Mouse (Mus musculus): ENCODE measurements at regions not wholly inside any gene's neighbourhood (a gene's known extent, or its start where the extent isn't known, plus 50 kb on each side); places are given as distances from the start of the nearest gene placed in this dataset.

DNA sequence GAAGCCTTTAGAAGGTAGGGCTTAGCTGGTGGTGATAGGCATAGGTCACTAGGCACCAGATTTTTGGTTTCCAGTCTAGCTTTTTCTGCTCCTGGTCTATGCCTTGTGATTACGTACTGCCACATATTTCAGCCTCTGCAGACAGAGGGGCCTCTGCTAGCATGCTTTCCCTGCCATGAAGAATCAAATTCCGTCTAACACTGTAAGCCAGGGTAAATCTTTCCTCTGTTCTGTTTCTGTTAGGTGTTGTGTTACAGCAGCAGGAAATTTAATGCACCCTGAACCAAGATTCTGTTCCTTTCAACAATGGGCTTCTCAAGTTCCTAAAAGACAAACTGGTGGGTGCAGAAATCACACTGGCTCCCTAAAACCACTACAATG lies 508.9 kb downstream of the Insc start:
- dilution Hi-C loops (cut with MboI; ENCODE audit: extremely low pct_ligation_motif_present, extremely low pct_unique_long_range_greater_than_20kb, low sequenced_read_pairs): no loop called here
- Histone ChIP-seq H3K79me2 (replicated peaks; ENCODE audit: control insufficient read depth, extremely low read depth, insufficient read depth, poor library complexity, severe bottlenecking) (no peaks in the 10 kb centered on the region), H3K9me3 (replicated peaks; ENCODE audit: low read length) (no peaks in the 10 kb centered on the region), H3K4me3 (replicated peaks in 1 of 3; ENCODE audit: low read depth in 2 of 3, low read length in 2 of 3, poor library complexity in 1 of 3) (no peak overlapping the region), H3K27ac (ENCODE audit: insufficient read depth, low read depth) (no peak overlapping the region), H3K4me1 (ENCODE audit: control insufficient read depth in 1 of 2, insufficient read depth in 2 of 2) (no peaks in the 10 kb centered on the region), H3K9ac (ENCODE audit: insufficient read depth, low read depth) (no peak overlapping the region), H3K4me2 (ENCODE audit: insufficient read depth, low read depth, poor library complexity, severe bottlenecking) (no peak overlapping the region), H3K27me3 (replicated peaks) (peaks cover 1% of the 10 kb centered on the region), H3K36me3 (replicated peaks in 1 of 2; ENCODE audit: control insufficient read depth in 1 of 2, insufficient read depth in 1 of 2, low read length in 1 of 2) (no peaks in the 10 kb centered on the region)
- in situ Hi-C loops (cut with MboI; ENCODE audit: low pct_ligation_motif_present, low pct_unique_long_range_greater_than_20kb, low sequenced_read_pairs): no loop called here
- no peak for TF ChIP-seq SIN3A (IDR thresholded peaks at IDR 0.05; ENCODE audit: low read length)
- no peak for TF ChIP-seq TBP (conservative IDR thresholded peaks at IDR 0.05; ENCODE audit: low read depth, low read length)
- DNase-seq (ENCODE audit: extremely low read depth): no peak

DNA sequence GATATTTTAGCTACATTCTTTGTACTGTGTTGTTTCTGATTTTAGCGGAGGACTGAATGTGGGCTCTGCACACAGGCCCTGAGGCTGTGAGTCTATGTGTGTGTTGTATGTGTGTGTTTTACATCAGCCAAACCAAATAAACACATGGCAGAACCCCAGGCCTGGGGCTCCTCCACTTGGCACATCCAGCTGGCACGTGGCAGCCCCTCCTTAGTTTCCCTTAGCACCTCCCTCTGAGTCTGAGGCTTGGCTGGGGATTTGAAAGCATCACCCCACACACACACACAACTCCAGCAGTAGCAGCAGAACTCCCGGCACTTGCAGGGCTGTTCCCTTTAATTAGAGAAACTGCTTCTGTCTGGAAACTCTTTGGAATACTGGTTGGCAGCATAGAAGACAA lies 515.1 kb downstream of the Insc start:
- Histone ChIP-seq H3K4me2 (ENCODE audit: insufficient read depth, low read depth, poor library complexity, severe bottlenecking) (no peak overlapping the region), H3K36me3 (replicated peaks in 1 of 2; ENCODE audit: control insufficient read depth in 1 of 2, insufficient read depth in 1 of 2, low read length in 1 of 2) (no peaks in the 10 kb centered on the region), H3K4me3 (replicated peaks in 1 of 3; ENCODE audit: low read depth in 2 of 3, low read length in 2 of 3, poor library complexity in 1 of 3) (no peak overlapping the region), H3K9ac (ENCODE audit: insufficient read depth, low read depth) (no peak overlapping the region), H3K4me1 (ENCODE audit: control insufficient read depth in 1 of 2, insufficient read depth in 2 of 2) (no peaks in the 10 kb centered on the region), H3K79me2 (replicated peaks; ENCODE audit: control insufficient read depth, extremely low read depth, insufficient read depth, poor library complexity, severe bottlenecking) (no peaks in the 10 kb centered on the region), H3K27me3 (replicated peaks) (peaks cover 1% of the 10 kb centered on the region), H3K27ac (ENCODE audit: insufficient read depth, low read depth) (no peak overlapping the region), H3K9me3 (replicated peaks; ENCODE audit: low read length) (no peaks in the 10 kb centered on the region)
- TF ChIP-seq MAZ (IDR thresholded peaks at IDR 0.05; ENCODE audit: low read depth, low read length) (no peak), EP300 (IDR thresholded peaks at IDR 0.05; ENCODE audit: low read length) (no peak), TCF12 (IDR thresholded peaks at IDR 0.05; ENCODE audit: low read depth, low read length) (no peak), MAX (IDR thresholded peaks at IDR 0.05; ENCODE audit: low read length) (no peak), MAFK (IDR thresholded peaks at IDR 0.05; ENCODE audit: insufficient replicate concordance, low read length) (no peak), ETS1 (conservative IDR thresholded peaks at IDR 0.05; ENCODE audit: low read depth, low read length) (no peak), ZNF384 (IDR thresholded peaks at IDR 0.05; ENCODE audit: low read depth, low read length) (no peak), MYC (IDR thresholded peaks at IDR 0.05; ENCODE audit: low read depth, low read length) (no peak), BHLHE40 (IDR thresholded peaks at IDR 0.05; ENCODE audit: low read depth, low read length) (no peak), TBP (conservative IDR thresholded peaks at IDR 0.05; ENCODE audit: low read depth, low read length) (no peak), ELF1 (IDR thresholded peaks at IDR 0.05; ENCODE audit: low read depth, low read length) (no peak), USF1 (IDR thresholded peaks at IDR 0.05; ENCODE audit: low read depth, low read length) (no peak), IRF4 (IDR thresholded peaks at IDR 0.05; ENCODE audit: low read depth, low read length) (no peak), UBTF (IDR thresholded peaks at IDR 0.05; ENCODE audit: low read depth, low read length) (no peak), JUN (IDR thresholded peaks at IDR 0.05; ENCODE audit: insufficient read depth, low read depth, low read length) (no peak)
- dilution Hi-C loops (cut with MboI; ENCODE audit: extremely low pct_ligation_motif_present, extremely low pct_unique_long_range_greater_than_20kb, low sequenced_read_pairs) (no loop called here), in situ Hi-C loops (cut with MboI; ENCODE audit: low pct_ligation_motif_present, low pct_unique_long_range_greater_than_20kb, low sequenced_read_pairs) (no loop called here)
- DNase-seq (ENCODE audit: extremely low read depth): no peak

All from CH12.LX (cell line).